Mouse (Mus musculus) 3T3-L1 (cell line): ENCODE results near the gene Scfd2.

Experiments used
- DNase-seq: peaks from one replicate; pipeline ENCODE4 v3.0.0-alpha.2; 2015; ENCODE audit warnings: low read depth, low spot score

The Scfd2 gene

GRCm38 (mm10) chr5:74531630-74532280 lies at the start of gene Scfd2:
Gene Scfd2 (minus strand): TSS chr5:74531759.
- DNase-seq = peak; percentile 98

- no peak for DNase-seq
Observed at GRCm38 (mm10) chr5:74571767-74572166, 40.2 kb upstream of the Scfd2 start.

- DNase-seq = no peak
Observed at GRCm38 (mm10) chr5:74561151-74561550, 29.6 kb upstream of the Scfd2 start.

GRCm38 (mm10) chr5:74549566-74549965 lies 18.0 kb upstream of the Scfd2 start:
- DNase-seq = no peak

GRCm38 (mm10) chr5:74545606-74546005 lies 14.0 kb upstream of the Scfd2 start:
- DNase-seq = no peak

- peak; percentile 49 for DNase-seq
Observed at GRCm38 (mm10) chr5:74536180-74536947, 4.8 kb upstream of the Scfd2 start.

- DNase-seq = peak; percentile 97
Observed at GRCm38 (mm10) chr5:74535240-74536021, 3.9 kb upstream of the Scfd2 start, which contains the start of gene Fip1l1. Gene Fip1l1 (plus strand): TSS chr5:74535449.

- no peak for DNase-seq
Observed at GRCm38 (mm10) chr5:74530785-74531184, 774 bp downstream of the Scfd2 start.

- DNase-seq = no peak
Observed at GRCm38 (mm10) chr5:74527025-74527424, 4.5 kb downstream of the Scfd2 start.

- DNase-seq = peak; percentile 75
Observed at GRCm38 (mm10) chr5:74511686-74512085, 19.9 kb downstream of the Scfd2 start.

- peak; percentile 86 for DNase-seq
Observed at GRCm38 (mm10) chr5:74492705-74493104, 38.9 kb downstream of the Scfd2 start.

- DNase-seq = peak; percentile 95
Observed at GRCm38 (mm10) chr5:74484646-74485045, 46.9 kb downstream of the Scfd2 start.

- DNase-seq = peak; percentile 49
Observed at GRCm38 (mm10) chr5:74482633-74483032, 48.9 kb downstream of the Scfd2 start.

- DNase-seq = peak; percentile 60
Observed at GRCm38 (mm10) chr5:74482034-74482433, 49.5 kb downstream of the Scfd2 start.

GRCm38 (mm10) chr5:74480409-74480808 lies 51.1 kb downstream of the Scfd2 start:
- peak; percentile 38 for DNase-seq

GRCm38 (mm10) chr5:74479947-74480346 lies 51.6 kb downstream of the Scfd2 start:
- DNase-seq = no peak

GRCm38 (mm10) chr5:74479157-74479556 lies 52.4 kb downstream of the Scfd2 start:
- DNase-seq = no peak

- no peak for DNase-seq
Observed at GRCm38 (mm10) chr5:74476551-74476950, 55.0 kb downstream of the Scfd2 start.

GRCm38 (mm10) chr5:74473117-74473516 lies 58.4 kb downstream of the Scfd2 start:
- no peak for DNase-seq

GRCm38 (mm10) chr5:74470819-74471218 lies 60.7 kb downstream of the Scfd2 start:
- peak; percentile 54 for DNase-seq

- DNase-seq = no peak
Observed at GRCm38 (mm10) chr5:74469620-74470019, 61.9 kb downstream of the Scfd2 start.

GRCm38 (mm10) chr5:74467753-74468152 lies 63.8 kb downstream of the Scfd2 start:
- no peak for DNase-seq
